Mouse (Mus musculus): ENCODE measurements at regions not wholly inside any gene's neighbourhood (a gene's known extent, or its start where the extent isn't known, plus 50 kb on each side); places are given as distances from the start of the nearest gene placed in this dataset.

DNA sequence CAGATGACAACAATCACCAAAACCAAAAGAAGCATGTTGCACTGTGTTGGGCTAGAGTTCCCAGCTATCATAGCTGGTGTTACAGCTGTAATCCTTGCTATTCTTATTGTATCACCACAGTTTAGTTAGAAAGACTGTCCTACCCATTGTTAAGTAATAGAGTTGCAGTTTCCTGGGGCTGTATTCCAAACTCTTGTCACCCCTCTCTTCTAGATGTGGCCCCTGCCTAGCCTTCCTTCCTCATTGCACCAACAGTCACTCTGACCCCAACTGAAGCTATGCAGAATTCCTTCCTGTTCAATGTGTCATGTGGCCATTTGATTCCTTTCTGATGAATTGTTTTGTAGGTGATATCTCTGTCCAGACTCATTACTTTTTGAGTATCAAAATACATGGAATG, 87.8 kb upstream of the Clnk start:
- Histone ChIP-seq H3K4me1 (ENCODE audit: control insufficient read depth in 1 of 2, insufficient read depth in 2 of 2) (no peaks in the 10 kb centered on the region), H3K36me3 (replicated peaks in 1 of 2; ENCODE audit: control insufficient read depth in 1 of 2, insufficient read depth in 1 of 2, low read length in 1 of 2) (no peaks in the 10 kb centered on the region), H3K9me3 (replicated peaks; ENCODE audit: low read length) (no peaks in the 10 kb centered on the region), H3K4me3 (replicated peaks in 1 of 3; ENCODE audit: low read depth in 2 of 3, low read length in 2 of 3, poor library complexity in 1 of 3) (no peak overlapping the region), H3K27me3 (replicated peaks) (no peaks in the 10 kb centered on the region), H3K27ac (ENCODE audit: insufficient read depth, low read depth) (no peak overlapping the region), H3K9ac (ENCODE audit: insufficient read depth, low read depth) (no peak overlapping the region), H3K4me2 (ENCODE audit: insufficient read depth, low read depth, poor library complexity, severe bottlenecking) (no peak overlapping the region), H3K79me2 (replicated peaks; ENCODE audit: control insufficient read depth, extremely low read depth, insufficient read depth, poor library complexity, severe bottlenecking) (no peaks in the 10 kb centered on the region)
- DNase-seq (ENCODE audit: extremely low read depth) = no peak
- in situ Hi-C loops (cut with MboI; ENCODE audit: low pct_ligation_motif_present, low pct_unique_long_range_greater_than_20kb, low sequenced_read_pairs) = no loop called here
- TF ChIP-seq CHD2 (IDR thresholded peaks at IDR 0.05; ENCODE audit: low read length) = no peak
- no peak for TF ChIP-seq JUND (conservative IDR thresholded peaks at IDR 0.05; ENCODE audit: low read depth, low read length)
- TF ChIP-seq E2F4 (IDR thresholded peaks at IDR 0.05; ENCODE audit: insufficient replicate concordance, low read depth, low read length) = no peak
- TF ChIP-seq BHLHE40 (IDR thresholded peaks at IDR 0.05; ENCODE audit: low read depth, low read length) = no peak
- no peak for TF ChIP-seq ELF1 (IDR thresholded peaks at IDR 0.05; ENCODE audit: low read depth, low read length)
- TF ChIP-seq MAFK (IDR thresholded peaks at IDR 0.05; ENCODE audit: insufficient replicate concordance, low read length) = no peak
- no peak for TF ChIP-seq POLR2A (IDR thresholded peaks at IDR 0.05; ENCODE audit: low read depth, low read length)
- no peak for TF ChIP-seq CHD1 (IDR thresholded peaks at IDR 0.05; ENCODE audit: low read depth, low read length)
- no peak for TF ChIP-seq MEF2A (IDR thresholded peaks at IDR 0.05; ENCODE audit: borderline replicate concordance, low read depth, low read length)
- TF ChIP-seq ZC3H11A (IDR thresholded peaks at IDR 0.05; ENCODE audit: low read depth, low read length) = no peak
- TF ChIP-seq ETS1 (conservative IDR thresholded peaks at IDR 0.05; ENCODE audit: low read depth, low read length) = no peak
- TF ChIP-seq JUN (IDR thresholded peaks at IDR 0.05; ENCODE audit: insufficient read depth, low read depth, low read length) = no peak
- TF ChIP-seq UBTF (IDR thresholded peaks at IDR 0.05; ENCODE audit: low read depth, low read length) = no peak
- TF ChIP-seq POLR2AphosphoS2 (IDR thresholded peaks at IDR 0.05; ENCODE audit: low read depth, low read length) = no peak
- dilution Hi-C loops (cut with MboI; ENCODE audit: extremely low pct_ligation_motif_present, extremely low pct_unique_long_range_greater_than_20kb, low sequenced_read_pairs) = no loop called here

DNA sequence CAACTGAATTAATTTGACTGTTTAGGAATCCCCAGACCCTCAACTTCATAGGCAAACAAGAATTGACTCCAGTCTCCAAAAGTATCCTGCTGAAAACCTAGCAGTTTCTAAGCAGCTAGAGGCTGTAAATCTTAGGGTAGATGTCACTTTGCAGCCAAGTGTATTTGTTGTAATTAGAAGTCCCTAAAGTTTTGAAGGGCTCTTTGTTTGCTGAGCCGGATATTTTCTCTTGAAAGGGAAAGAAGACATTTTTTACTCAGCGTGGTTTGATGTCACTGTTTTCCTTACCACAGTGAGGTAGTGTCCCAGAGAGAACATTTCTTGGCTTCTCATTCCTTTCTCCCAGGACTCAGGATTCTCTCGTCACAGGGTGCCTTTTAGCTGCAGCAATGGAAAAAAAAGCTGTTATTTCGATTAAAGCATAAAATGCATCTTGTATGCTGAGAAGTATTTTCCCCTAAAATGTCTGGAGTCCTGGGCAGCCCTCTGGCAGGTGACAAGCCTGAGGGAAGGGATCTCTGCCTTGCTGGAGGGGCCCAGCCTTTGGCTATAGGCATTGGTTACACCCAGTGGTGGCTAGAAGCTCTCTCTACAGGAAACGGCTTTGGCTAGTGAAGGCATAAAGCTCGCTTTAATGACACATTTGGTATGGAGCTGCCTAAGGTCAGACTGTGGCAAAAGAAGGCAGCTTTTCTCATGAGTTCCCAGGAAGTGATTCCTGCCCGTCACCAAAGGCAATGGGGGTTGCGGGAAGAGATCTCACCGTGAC, 74.1 kb upstream of the Clnk start:
- Histone ChIP-seq H3K4me1 (ENCODE audit: control insufficient read depth in 1 of 2, insufficient read depth in 2 of 2) (peaks cover 0 to 20% of the 10 kb centered on the region in 2 experiments; a peak in 2 of 4 replicates), H3K4me2 (ENCODE audit: insufficient read depth, low read depth, poor library complexity, severe bottlenecking) (no peak overlapping the region), H3K9ac (ENCODE audit: insufficient read depth, low read depth) (no peak overlapping the region), H3K4me3 (replicated peaks in 1 of 3; ENCODE audit: low read depth in 2 of 3, low read length in 2 of 3, poor library complexity in 1 of 3) (no peak overlapping the region), H3K27ac (ENCODE audit: insufficient read depth, low read depth) (no peak overlapping the region), H3K79me2 (replicated peaks; ENCODE audit: control insufficient read depth, extremely low read depth, insufficient read depth, poor library complexity, severe bottlenecking) (no peaks in the 10 kb centered on the region), H3K27me3 (replicated peaks) (no peaks in the 10 kb centered on the region), H3K36me3 (replicated peaks in 1 of 2; ENCODE audit: control insufficient read depth in 1 of 2, insufficient read depth in 1 of 2, low read length in 1 of 2) (no peaks in the 10 kb centered on the region), H3K9me3 (replicated peaks; ENCODE audit: low read length) (no peaks in the 10 kb centered on the region)
- DNase-seq (ENCODE audit: extremely low read depth) = no peak
- in situ Hi-C loops (cut with MboI; ENCODE audit: low pct_ligation_motif_present, low pct_unique_long_range_greater_than_20kb, low sequenced_read_pairs) (no loop called here), dilution Hi-C loops (cut with MboI; ENCODE audit: extremely low pct_ligation_motif_present, extremely low pct_unique_long_range_greater_than_20kb, low sequenced_read_pairs) (no loop called here)
- TF ChIP-seq RCOR1 (conservative IDR thresholded peaks at IDR 0.05; ENCODE audit: low read depth, low read length) = no peak
- no peak for TF ChIP-seq RAD21 (IDR thresholded peaks at IDR 0.05; ENCODE audit: low read depth, low read length)
- no peak for TF ChIP-seq MAX (IDR thresholded peaks at IDR 0.05; ENCODE audit: low read length)
- no peak for TF ChIP-seq PAX5 (IDR thresholded peaks at IDR 0.05; ENCODE audit: low read length)
- no peak for TF ChIP-seq JUND (conservative IDR thresholded peaks at IDR 0.05; ENCODE audit: low read depth, low read length)
- TF ChIP-seq BHLHE40 (IDR thresholded peaks at IDR 0.05; ENCODE audit: low read depth, low read length) = no peak
- no peak for TF ChIP-seq MAFK (IDR thresholded peaks at IDR 0.05; ENCODE audit: insufficient replicate concordance, low read length)
- no peak for TF ChIP-seq JUN (IDR thresholded peaks at IDR 0.05; ENCODE audit: insufficient read depth, low read depth, low read length)
- no peak for TF ChIP-seq POLR2AphosphoS2 (IDR thresholded peaks at IDR 0.05; ENCODE audit: low read depth, low read length)
- TF ChIP-seq EP300 (IDR thresholded peaks at IDR 0.05; ENCODE audit: low read length) = no peak
- TF ChIP-seq KAT2A (IDR thresholded peaks at IDR 0.05; ENCODE audit: insufficient replicate concordance, low read length) = no peak
- TF ChIP-seq GABPA (IDR thresholded peaks at IDR 0.05; ENCODE audit: insufficient replicate concordance, low read depth, low read length) = no peak
- no peak for TF ChIP-seq NRF1 (IDR thresholded peaks at IDR 0.05; ENCODE audit: low read depth, low read length)
- no peak for TF ChIP-seq CTCF (conservative IDR thresholded peaks at IDR 0.05 in 1 of 2, IDR thresholded peaks at IDR 0.05 in 1 of 2; ENCODE audit: low read depth in 2 of 2, low read length in 2 of 2)
- no peak for TF ChIP-seq TBP (conservative IDR thresholded peaks at IDR 0.05; ENCODE audit: low read depth, low read length)
- no peak for TF ChIP-seq HCFC1 (IDR thresholded peaks at IDR 0.05; ENCODE audit: low read depth, low read length)
- no peak for TF ChIP-seq NELFE (IDR thresholded peaks at IDR 0.05; ENCODE audit: low read depth, low read length)
- TF ChIP-seq MAZ (IDR thresholded peaks at IDR 0.05; ENCODE audit: low read depth, low read length) = no peak
